Mouse (Mus musculus) kidney, adult 11 months (tissue): ENCODE data around the gene Atg16l2.

Experiments used
- DNase-seq: peaks from one replicate; pipeline ENCODE4 v3.0.0; 2022

Atg16l2 gene

GRCm38 (mm10) chr7:101301881-101302456 is at the start of gene Atg16l2:
Gene Atg16l2 (minus strand): TSS chr7:101302251.
- DNase-seq, result peak; percentile 96

- DNase-seq, result no peak
These were observed 47.8 kb upstream of the Atg16l2 start for GRCm38 (mm10) chr7:101349861-101350260.

DNA sequence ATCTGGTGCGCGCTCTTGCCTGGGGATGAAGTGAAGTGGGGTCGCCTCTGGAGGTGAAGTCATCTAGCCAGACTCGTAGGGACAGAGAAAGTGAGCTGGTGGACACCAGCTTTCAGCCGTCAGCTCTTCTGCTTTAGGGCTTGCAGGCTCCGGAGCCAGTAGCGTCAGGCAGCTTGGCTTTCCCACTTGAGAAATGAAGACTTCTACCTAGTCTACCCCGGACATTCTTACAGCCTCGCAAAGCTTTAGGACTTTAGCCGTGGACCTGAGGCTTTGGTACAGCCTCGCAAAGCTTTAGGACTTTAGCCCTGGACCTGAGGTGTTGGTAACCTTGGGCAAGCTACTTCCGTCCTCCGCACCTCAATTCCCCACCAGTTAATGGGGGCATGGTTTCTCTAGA is 46.3 kb upstream of the Atg16l2 start:
- DNase-seq, result peak; percentile 49

DNA sequence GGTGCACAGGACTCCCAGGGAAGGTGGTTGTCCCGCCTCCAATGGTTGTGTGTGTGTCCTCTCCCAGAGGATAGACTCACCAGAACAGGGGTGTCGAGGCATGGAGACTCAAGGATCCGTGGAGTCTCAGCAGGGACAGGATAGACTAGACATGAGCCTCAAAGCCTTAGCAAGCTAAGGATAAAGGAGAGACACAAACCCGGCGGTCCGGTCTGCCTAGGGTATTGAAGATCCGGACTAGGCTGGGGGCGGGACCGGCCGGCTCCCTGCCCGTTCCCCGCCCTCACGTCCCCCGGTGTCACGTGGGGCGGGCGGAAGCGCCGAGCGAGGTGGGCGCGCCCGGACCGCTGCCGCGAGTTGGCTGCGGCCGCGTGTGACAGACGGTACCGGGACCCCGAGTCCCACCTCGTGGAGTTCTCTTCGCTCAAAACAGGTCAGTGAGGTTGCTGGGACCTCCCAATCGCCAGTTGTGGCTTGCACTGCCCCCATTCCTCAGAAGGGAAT is 45.8 kb upstream of the Atg16l2 start, which contains the start of gene Arap1:
TSS of gene Arap1 (plus strand) at position 301 of the 504 bp plus-strand sequence.
- peak; percentile 43 for DNase-seq

DNA sequence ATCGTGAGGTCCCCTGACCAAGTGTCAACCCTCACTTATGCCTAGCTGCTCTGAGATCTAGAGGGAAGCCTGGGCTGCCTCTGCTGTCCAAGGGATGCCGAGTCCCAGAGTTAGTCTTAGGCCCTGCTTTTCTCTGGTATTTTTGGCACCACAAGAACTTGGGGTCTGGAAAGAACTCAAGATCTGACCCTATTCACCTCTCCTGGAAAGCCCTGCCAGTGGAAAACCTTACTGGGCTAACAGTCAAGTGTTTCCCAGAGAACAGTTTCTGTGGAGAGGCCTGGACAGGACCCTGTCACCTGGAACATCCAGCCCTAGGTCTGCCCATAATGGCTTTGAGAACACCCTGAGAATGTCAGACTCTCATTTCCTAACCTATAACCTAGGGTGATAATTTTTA is 44.9 kb upstream of the Atg16l2 start:
- no peak for DNase-seq

DNA sequence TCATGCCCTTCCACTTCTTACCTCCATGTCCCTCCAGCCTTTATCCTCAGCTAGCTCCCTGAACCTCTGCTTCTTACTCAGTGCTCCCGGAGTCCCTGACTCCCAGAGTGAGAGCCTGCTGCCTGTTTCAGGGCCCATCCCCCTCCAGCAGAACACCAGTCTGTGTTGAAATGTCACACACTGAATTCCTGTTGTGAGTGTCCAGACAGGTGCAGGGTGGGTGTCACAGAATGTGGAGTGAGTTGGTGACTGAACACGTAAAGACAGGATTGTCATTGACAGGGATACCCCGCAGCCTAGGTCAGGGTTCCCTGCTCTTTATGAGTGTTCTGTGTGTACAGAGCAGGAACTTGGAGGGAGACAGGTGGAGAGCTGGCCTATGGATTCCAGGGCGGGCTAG is 42.8 kb upstream of the Atg16l2 start:
- DNase-seq, result no peak

DNA sequence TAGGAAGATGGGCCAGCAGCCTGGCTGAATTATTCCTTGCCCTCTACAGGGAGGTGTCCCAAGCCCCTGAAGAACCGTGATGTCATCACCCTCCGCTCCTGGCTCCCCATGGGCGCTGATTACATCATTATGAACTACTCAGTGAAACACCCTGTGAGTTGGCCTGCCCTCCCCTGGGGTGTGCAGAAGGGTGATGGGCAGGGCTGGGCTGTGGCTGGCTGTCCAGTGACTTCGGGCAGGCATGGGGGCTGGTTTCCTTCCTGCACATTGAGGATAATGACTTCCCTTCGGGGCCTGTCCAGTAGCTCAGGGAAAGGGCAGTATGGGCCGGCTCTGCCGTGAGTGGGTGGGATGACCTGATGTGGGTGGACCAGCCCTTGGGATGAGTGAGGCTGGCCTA is 41.1 kb upstream of the Atg16l2 start:
- DNase-seq, result no peak

- DNase-seq, result no peak
These were observed 39.4 kb upstream of the Atg16l2 start for GRCm38 (mm10) chr7:101341405-101341804.

DNA sequence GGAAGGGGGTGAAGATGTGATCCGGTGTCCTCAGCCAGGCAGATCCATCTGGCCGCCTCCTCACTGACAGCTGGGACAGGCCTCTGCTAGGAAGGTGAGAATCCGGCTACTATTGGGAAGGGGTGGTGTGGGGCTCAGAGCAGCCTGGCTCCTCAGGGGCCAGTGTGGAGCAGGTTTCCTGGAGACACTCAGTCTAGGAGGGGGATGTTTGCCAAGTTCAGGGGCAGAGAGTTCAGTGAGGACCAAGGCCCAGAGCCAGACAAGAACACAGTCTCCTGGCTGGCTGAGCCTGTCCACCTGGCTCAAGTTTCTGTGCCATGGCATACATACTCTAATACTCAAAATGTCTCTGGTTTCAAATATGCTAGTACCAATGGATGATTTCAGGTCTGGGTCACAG is 35.4 kb upstream of the Atg16l2 start:
- DNase-seq, result no peak

- no peak for DNase-seq
These were observed 34.6 kb upstream of the Atg16l2 start for GRCm38 (mm10) chr7:101336686-101337085.

DNA sequence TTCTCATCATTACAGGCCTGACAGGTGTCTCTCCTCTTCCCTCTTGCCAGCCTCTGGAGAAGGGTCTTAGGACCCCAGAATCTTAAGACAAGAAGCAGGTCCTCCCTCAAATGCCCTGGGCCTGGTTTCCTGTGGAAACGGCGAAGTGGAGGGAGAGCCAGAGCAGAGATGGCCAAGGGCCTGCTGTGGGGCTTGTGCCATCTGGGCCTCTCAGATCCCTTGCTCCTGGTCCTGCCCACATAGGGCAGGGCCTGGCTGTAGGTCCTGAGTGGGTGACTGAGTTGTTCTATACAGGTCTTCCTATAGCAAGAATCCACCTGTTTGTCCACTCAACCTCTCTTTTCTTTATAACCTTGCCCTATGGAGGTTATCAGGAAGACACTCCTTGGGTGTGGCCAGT is 33.2 kb upstream of the Atg16l2 start:
- no peak for DNase-seq

DNA sequence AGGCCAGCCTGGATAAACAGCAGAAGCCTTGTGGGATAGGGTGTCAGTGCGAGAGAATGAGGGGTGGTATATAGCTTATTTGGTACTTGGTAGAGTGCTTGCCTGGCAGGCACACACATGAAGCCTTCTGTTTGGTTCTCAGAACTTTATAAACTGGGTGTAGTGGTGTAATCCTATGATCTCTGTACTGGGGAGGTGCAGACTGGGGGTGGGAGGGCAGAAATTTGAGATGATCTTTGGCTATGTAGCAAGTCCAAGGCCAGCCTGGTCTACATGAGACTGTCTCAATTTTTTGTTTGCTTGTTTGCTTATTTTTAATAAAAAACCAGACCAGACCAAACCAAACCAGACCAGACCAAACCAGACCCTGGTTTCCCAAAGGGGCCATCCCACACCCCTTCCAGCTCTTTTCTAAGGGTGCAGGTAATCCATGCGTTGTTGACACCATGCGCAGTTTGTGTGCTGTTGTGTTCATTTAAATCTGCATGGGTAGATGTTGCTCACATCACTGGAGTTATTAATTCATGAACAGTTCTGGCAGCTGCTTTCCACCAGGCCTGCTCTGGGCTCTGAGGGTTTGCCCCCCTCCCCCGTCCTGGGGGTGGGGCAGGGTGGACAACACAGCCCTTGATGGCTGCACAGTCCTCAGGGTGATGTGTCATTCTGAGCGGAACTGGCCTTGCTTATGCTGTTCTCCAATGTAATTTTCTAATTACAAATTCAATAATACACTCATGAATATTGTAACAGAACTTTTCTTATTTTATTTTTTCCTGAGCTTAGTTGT is 30.2 kb upstream of the Atg16l2 start:
- DNase-seq, result no peak

DNA sequence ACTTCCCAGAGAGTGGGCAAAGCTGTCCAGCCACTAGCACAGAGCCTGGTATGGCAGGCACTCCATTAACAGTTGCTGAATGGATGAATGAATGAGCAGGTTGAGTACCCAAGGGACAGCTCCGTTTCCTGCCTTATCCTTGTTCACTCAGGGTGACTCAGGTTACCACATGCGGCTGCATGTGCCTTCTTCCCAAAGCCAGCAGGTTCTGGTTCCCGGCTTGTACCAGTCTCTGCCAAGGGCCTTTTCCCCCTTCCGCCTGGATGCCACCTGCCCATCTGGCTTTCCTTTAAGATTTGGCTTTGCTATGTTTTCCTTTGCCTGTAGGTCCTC is 28.8 kb upstream of the Atg16l2 start:
- no peak for DNase-seq

- DNase-seq, result no peak
These were observed 28.2 kb upstream of the Atg16l2 start for GRCm38 (mm10) chr7:101330074-101330840.

DNA sequence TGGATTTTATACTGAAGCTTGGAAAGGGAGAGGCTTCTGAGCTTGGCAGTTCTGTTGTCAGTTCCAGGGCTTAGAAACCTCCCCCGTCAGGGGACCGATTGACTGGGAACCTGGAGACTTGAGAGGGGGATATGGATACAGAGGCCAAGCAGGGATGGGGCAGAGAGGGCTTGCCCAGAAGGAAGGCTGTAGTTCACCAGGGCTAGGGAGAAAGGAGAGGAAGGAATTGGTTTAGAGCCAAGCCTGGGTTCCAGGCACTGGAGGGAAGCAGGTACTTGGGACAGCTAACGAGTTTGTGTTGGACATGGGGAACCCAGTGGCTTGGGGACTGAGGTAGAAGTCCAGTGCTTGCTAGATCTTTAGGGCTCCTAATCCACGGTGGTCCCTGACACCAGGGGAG is 27.6 kb upstream of the Atg16l2 start:
- no peak for DNase-seq

- no peak for DNase-seq
These were observed 26.6 kb upstream of the Atg16l2 start for GRCm38 (mm10) chr7:101328621-101329158.

DNA sequence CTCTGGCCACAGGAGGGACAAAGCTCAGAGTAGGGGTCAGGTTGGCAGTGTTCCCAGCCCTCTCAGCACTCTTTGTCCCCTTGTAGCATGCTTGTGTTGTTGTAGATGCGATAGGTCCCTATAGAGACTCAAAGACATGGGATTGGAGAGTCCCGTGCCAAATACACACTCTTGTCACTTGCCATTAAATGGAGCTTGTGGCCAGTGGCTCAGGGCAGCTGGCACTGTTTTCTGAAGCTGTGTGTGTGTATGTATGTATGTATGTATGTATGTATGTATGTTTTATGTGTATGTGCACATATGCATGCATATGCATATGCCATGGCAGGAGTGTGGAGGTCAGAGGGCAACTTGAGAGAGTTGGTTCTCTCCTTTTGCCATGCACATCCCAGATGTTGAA is 25.7 kb upstream of the Atg16l2 start:
- DNase-seq, result no peak

DNA sequence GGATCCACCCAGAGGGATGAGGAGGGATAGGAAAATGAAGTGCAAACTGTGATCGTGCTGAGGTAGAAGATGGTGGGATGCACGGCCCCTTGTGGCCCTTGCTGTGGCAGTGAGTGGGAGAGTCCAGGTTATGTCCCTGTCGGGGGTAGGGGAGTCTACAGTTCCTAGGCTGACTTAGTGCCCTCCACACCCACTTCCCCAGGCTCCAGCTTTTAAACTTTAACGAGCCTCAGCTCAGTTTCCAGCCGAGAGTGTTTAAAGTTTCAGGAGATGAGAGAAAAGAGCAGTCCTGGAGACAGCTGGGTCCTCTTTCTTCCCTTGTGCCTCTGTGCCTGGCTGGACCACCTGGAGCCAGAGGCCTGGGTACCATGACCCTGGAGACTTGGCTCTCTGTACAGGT is 25.2 kb upstream of the Atg16l2 start:
- DNase-seq, result no peak

DNA sequence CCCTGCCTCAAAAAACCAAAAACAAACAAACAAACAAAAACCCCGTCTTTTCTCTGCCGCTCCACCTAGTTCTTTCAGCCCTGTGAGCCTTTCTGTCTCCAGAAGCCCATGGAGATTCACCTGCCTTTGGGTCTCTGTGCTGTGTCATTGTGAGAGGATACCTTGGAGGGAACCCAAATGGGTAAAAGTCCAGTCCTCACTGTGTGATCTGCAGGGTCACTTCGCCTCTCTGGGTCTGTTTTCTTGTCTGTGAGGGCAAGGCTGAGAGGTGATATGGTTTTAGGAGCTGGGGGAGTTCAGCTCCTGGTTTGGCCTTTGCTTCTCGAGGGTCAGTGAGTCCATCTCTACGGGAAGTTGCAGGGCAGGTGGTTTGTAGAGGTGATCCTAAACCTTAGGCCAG is 24.0 kb upstream of the Atg16l2 start:
- DNase-seq, result peak; percentile 76

GRCm38 (mm10) chr7:101324142-101324962 is 22.3 kb upstream of the Atg16l2 start:
- DNase-seq, result no peak

DNA sequence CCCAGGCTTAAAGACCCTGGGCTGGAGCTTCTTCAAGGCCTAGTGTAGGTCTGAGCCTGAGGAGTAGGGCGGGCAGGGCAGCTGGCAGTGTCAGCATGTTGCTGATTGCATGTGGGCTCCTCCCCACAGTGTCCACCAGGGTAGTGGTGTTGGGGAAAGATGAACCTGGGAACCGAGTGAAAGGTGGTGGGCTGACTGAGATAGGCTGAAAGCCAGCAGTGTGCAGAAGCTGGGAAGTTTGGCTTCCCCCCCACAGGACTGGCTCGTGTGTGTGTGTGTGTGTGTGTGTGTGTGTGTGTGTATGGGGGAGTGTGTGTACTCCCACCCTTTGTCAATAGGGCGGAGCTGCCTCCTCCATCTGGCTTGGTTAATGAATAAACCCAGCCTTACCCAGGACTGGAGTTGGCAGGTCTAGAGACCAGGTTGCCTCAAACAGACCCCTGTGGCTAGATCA is 21.1 kb upstream of the Atg16l2 start:
- peak; percentile 74 for DNase-seq

DNA sequence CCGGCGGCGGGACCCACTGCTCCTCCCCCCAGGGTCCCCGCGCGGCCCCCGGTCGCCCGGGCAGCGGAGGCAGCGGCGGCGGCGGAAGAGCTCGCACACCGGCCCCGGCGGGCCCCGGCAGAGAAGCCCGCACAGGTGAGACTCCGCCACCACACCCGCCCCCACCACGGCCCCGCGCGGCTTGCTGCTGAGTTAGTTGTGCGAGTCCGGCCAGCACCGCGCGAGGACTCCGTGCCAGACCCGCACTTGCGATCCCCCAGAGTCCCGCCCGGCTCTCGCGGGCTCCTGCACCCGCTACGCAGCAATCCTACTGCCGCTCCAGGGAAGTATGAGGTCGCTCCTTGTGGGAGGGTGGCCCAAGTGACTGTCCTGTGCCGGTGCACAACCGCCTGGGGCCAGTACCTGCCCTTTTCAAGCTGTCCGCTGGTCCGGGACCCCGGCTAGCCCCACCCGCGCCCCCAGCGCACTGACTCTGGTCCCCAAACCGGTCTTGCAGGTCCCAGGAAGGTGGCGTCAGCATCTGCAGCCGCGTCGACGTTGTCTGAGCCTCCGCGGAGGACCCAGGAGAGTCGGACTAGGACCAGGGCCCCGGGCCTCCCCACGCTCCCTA is 19.3 kb upstream of the Atg16l2 start:
- DNase-seq, result peak; percentile 70
